ENCODE assay signal across 28 mouse cellular contexts in genomic region chr3:79539656-79540055, GRCm38 (mm10). TPM values are rescaled to one million over a fixed set of nuclear protein-coding genes. Genes with fewer than 3 reads are reported as not detected.
DNase-seq lines count a peak whose midpoint lies in the region; ATAC-seq and TF ChIP-seq lines count a peak whose summit lies in the region.
"Had no signal": no experiment of that assay in that cellular context is flagged by ENCODE, and none has a peak within 500 bp of the region (broad histone marks: within the 10 kb centered on the region; RNA-seq: fewer than 3 reads in every experiment).

No protein-coding gene starts in this region.

- TF ChIP-seq CTCF in MEL (IDR thresholded peaks at IDR 0.05 in 2 of 3, conservative IDR thresholded peaks at IDR 0.05 in 1 of 3; ENCODE audit: control insufficient read depth in 1 of 3, insufficient read depth in 1 of 3, low read depth in 2 of 3, low read length in 3 of 3, poor library complexity in 1 of 3, severe bottlenecking in 1 of 3), result no peak

- no peaks in the 10 kb centered on the region for H3K9me3 ChIP-seq in MEL (replicated peaks; ENCODE audit: insufficient read depth, low read length)
- H3K9me3 ChIP-seq in midbrain, embryonic 10.5 days (replicated peaks), result no peaks in the 10 kb centered on the region
- H3K9me3 ChIP-seq: embryonic facial prominence, embryonic 13.5 days; heart, embryonic 10.5 days; heart, embryonic 15.5 days; limb, embryonic 12.5 days; liver, embryonic 15.5 days; midbrain, embryonic 12.5 days; neural tube, embryonic 15.5 days; stomach, embryonic 15.5 days had no signal

- peak; percentile 76 for ATAC-seq in granulocyte monocyte progenitor cell, adult 5-6 weeks (replicated peaks; ENCODE audit: poor library complexity, severe bottlenecking)
- ATAC-seq in megakaryocyte progenitor cell, adult 5-6 weeks (replicated peaks; ENCODE audit: poor library complexity), result peak; percentile 44
- ATAC-seq: activated CD4-positive, CD25-positive, alpha-beta regulatory T cell, adult 4 months; forebrain, postnatal 0 days; hindbrain, embryonic 16.5 days had no signal

- H3K27me3 ChIP-seq in MEL (ENCODE audit: control insufficient read depth in 1 of 2, insufficient read depth in 2 of 2, low read length in 2 of 2), result no peaks in the 10 kb centered on the region
- H3K27me3 ChIP-seq in midbrain, embryonic 10.5 days (ENCODE audit: low read depth, poor library complexity, severe bottlenecking), result no peaks in the 10 kb centered on the region
- H3K27me3 ChIP-seq: embryonic facial prominence, embryonic 13.5 days; heart, embryonic 15.5 days; limb, embryonic 12.5 days; liver, embryonic 15.5 days; midbrain, embryonic 12.5 days; neural tube, embryonic 15.5 days; stomach, embryonic 15.5 days had no signal

- TF ChIP-seq POLR2A in MEL (IDR thresholded peaks at IDR 0.05; ENCODE audit: control insufficient read depth in 1 of 2, insufficient read depth in 1 of 2, low read depth in 1 of 2, low read length in 2 of 2, poor library complexity in 1 of 2), result no peak

- no peak for TF ChIP-seq EP300 in MEL (IDR thresholded peaks at IDR 0.05; ENCODE audit: low read depth in 1 of 2, low read length in 2 of 2)

- H3K4me3 ChIP-seq in MEL (ENCODE audit: control insufficient read depth in 1 of 2, insufficient read depth in 1 of 2, low read depth in 2 of 2, low read length in 2 of 2), result no peak overlapping the region
- no peak overlapping the region for H3K4me3 ChIP-seq in midbrain, embryonic 10.5 days
- H3K4me3 ChIP-seq: embryonic facial prominence, embryonic 13.5 days; erythroblast, embryonic 14.5 days; heart, embryonic 10.5 days; heart, embryonic 15.5 days; limb, embryonic 12.5 days; liver, embryonic 15.5 days; midbrain, embryonic 12.5 days; neural tube, embryonic 15.5 days; stomach, embryonic 15.5 days had no signal

- DNase-seq in layer of hippocampus, adult 9-11 months, result peak; percentile 64
- DNase-seq in layer of hippocampus, adult 11-12 months (ENCODE audit: low spot score), result no peak
- DNase-seq in MEL (ENCODE audit: low read depth, low spot score), result peak; percentile 52
- no peak for DNase-seq in midbrain, embryonic 10.5 days (ENCODE audit: low spot score)
- no peak for DNase-seq in yolk sac, embryonic 10.5 days (ENCODE audit: low spot score)
- DNase-seq in Muller cell, postnatal 12 days (ENCODE audit: inconsistent ontology term), result no peak
- DNase-seq: adrenal gland, adult 2 months; adrenal gland, postnatal 36 days; cerebellum, adult 8-10 months; cerebellum, postnatal 36 days; forebrain, postnatal 0 days; gastrocnemius, postnatal 10 days; kidney, adult 18-20 months; right cerebral cortex, postnatal 25 days had no signal

- peaks cover 23 to 46% of the 10 kb centered on the region in 2 experiments for H3K4me1 ChIP-seq in MEL (ENCODE audit: control insufficient read depth in 1 of 2, insufficient read depth in 2 of 2, low read length in 2 of 2)
- peaks cover 3% of the 10 kb centered on the region; the same call in 1 of the 2 replicates for H3K4me1 ChIP-seq in midbrain, embryonic 10.5 days
- H3K4me1 ChIP-seq: limb, embryonic 12.5 days; midbrain, embryonic 12.5 days; neural tube, embryonic 15.5 days; stomach, embryonic 15.5 days had no signal

- H3K9ac ChIP-seq in MEL (ENCODE audit: control insufficient read depth, low read depth, low read length, poor library complexity, severe bottlenecking), result no peak overlapping the region
- H3K9ac ChIP-seq: embryonic facial prominence, embryonic 13.5 days; forebrain, postnatal 0 days; heart, embryonic 15.5 days; limb, embryonic 12.5 days; liver, embryonic 15.5 days; midbrain, embryonic 12.5 days; neural tube, embryonic 15.5 days; stomach, embryonic 15.5 days had no signal

- no peak for TF ChIP-seq RAD21 in MEL (IDR thresholded peaks at IDR 0.05; ENCODE audit: low read depth, low read length)

- 0 out of 2 replicates have a peak overlapping the region, but pooled peaks have one; percentile 1 for H3K27ac ChIP-seq in MEL (ENCODE audit: control insufficient read depth, low read depth, low read length)
- H3K27ac ChIP-seq in midbrain, embryonic 10.5 days (replicated peaks), result no peak overlapping the region
- H3K27ac ChIP-seq: embryonic facial prominence, embryonic 13.5 days; heart, embryonic 10.5 days; heart, embryonic 15.5 days; kidney, postnatal 0 days; limb, embryonic 12.5 days; liver, embryonic 15.5 days; midbrain, embryonic 12.5 days; neural tube, embryonic 15.5 days; stomach, embryonic 15.5 days had no signal

- H3K79me2 ChIP-seq in MEL (ENCODE audit: control insufficient read depth, insufficient read depth, low read length, poor library complexity), result 0 out of 2 replicates have a peak, but pooled peaks cover under 1% of the 10 kb centered on the region

- H3K36me3 ChIP-seq in MEL (ENCODE audit: control insufficient read depth in 1 of 2, insufficient read depth in 2 of 2, low read length in 2 of 2), result peaks cover 0 to 40% of the 10 kb centered on the region in 2 experiments; a peak in 2 of 4 replicates
- no peaks in the 10 kb centered on the region for H3K36me3 ChIP-seq in midbrain, embryonic 10.5 days
- H3K36me3 ChIP-seq: embryonic facial prominence, embryonic 13.5 days; heart, embryonic 10.5 days; heart, embryonic 15.5 days; limb, embryonic 12.5 days; midbrain, embryonic 12.5 days; neural tube, embryonic 15.5 days; stomach, embryonic 15.5 days had no signal

TF ChIP-seq in MEL, 35 proteins besides CTCF, POLR2A, EP300 and RAD21:
- TF ChIP-seq CHD1 (IDR thresholded peaks at IDR 0.05; ENCODE audit: low read depth, low read length), result no peak
- TF ChIP-seq E2F4 (IDR thresholded peaks at IDR 0.05; ENCODE audit: borderline replicate concordance, low read depth, low read length), result no peak
- TF ChIP-seq UBTF (IDR thresholded peaks at IDR 0.05; ENCODE audit: borderline replicate concordance, insufficient read depth, low read depth, low read length), result no peak
- TF ChIP-seq GATA1 (IDR thresholded peaks at IDR 0.05; ENCODE audit: low read depth, low read length), result no peak
- no peak for TF ChIP-seq MYB (IDR thresholded peaks at IDR 0.05; ENCODE audit: low read depth, low read length)
- no peak for TF ChIP-seq TCF12 (IDR thresholded peaks at IDR 0.05; ENCODE audit: low read depth, low read length)
- TF ChIP-seq TBP (IDR thresholded peaks at IDR 0.05; ENCODE audit: low read depth, low read length), result no peak
- no peak for TF ChIP-seq SIN3A (IDR thresholded peaks at IDR 0.05; ENCODE audit: low read length)
- no peak for TF ChIP-seq GABPA (IDR thresholded peaks at IDR 0.05; ENCODE audit: low read depth, low read length)
- TF ChIP-seq NELFE (IDR thresholded peaks at IDR 0.05; ENCODE audit: low read depth, low read length), result no peak
- TF ChIP-seq SMC3 (IDR thresholded peaks at IDR 0.05; ENCODE audit: low read depth, low read length), result no peak
- TF ChIP-seq ELF1 (IDR thresholded peaks at IDR 0.05; ENCODE audit: low read depth, low read length), result no peak
- no peak for TF ChIP-seq MYC (IDR thresholded peaks at IDR 0.05; ENCODE audit: low read depth, low read length)
- no peak for TF ChIP-seq KAT2A (conservative IDR thresholded peaks at IDR 0.05; ENCODE audit: low read depth, low read length)
- no peak for TF ChIP-seq BHLHE40 (IDR thresholded peaks at IDR 0.05; ENCODE audit: borderline replicate concordance, low read depth, low read length)
- TF ChIP-seq JUND (IDR thresholded peaks at IDR 0.05; ENCODE audit: low read depth, low read length), result no peak
- no peak for TF ChIP-seq MAFK (IDR thresholded peaks at IDR 0.05; ENCODE audit: borderline replicate concordance, low read depth, low read length)

RNA-seq across cellular contexts. Expression of gene Fnip2, which starts 27.9 kb away (rescaled TPM):
- total RNA-seq in MEL (2012; rRNA removed), result 9.6 and 11.0 TPM in 2 replicates
- 10 to 100 TPM; 10.4 to 65.8 TPM for polyA plus RNA-seq in MEL (2012; ENCODE audit: insufficient read depth in 1 of 2, insufficient read length in 2 of 2, low read depth in 1 of 2, low replicate concordance in 2 of 2, missing spikeins in 1 of 2)
- total RNA-seq in granulocyte monocyte progenitor cell, adult 5-6 weeks (2014; fragmentation: Nextera tagmentation), result 13.1 and 13.2 TPM in 2 replicates
- 6.3 TPM in 2 replicates for total RNA-seq in granulocyte monocyte progenitor cell, adult 5-6 weeks (2017)
- total RNA-seq in megakaryocyte progenitor cell, adult 5-6 weeks (2015), result 8.0 and 11.2 TPM in 2 replicates
- total RNA-seq in megakaryocyte progenitor cell, adult 5-6 weeks (2017), result 7.1 and 7.8 TPM in 2 replicates
- polyA plus RNA-seq in midbrain, embryonic 10.5 days (2016; fragmentation: Nextera tagmentation; extraction: Ambion mirVana), result 4.3 and 4.4 TPM in 2 replicates

RNA-seq across cellular contexts. Expression of gene Ppid, which starts 51.5 kb away (rescaled TPM):
- 251 and 254 TPM in 2 replicates for total RNA-seq in MEL (2012; rRNA removed)
- polyA plus RNA-seq in MEL (2012; ENCODE audit: insufficient read depth in 1 of 2, insufficient read length in 2 of 2, low read depth in 1 of 2, low replicate concordance in 2 of 2, missing spikeins in 1 of 2), result 100 to 1,000 TPM in 1 of 2 experiments, not detected in 1; 203 TPM
- 131 and 212 TPM in 2 replicates for total RNA-seq in granulocyte monocyte progenitor cell, adult 5-6 weeks (2014; fragmentation: Nextera tagmentation)
- 358 and 378 TPM in 2 replicates for total RNA-seq in granulocyte monocyte progenitor cell, adult 5-6 weeks (2017)
- total RNA-seq in megakaryocyte progenitor cell, adult 5-6 weeks (2015), result 216 and 234 TPM in 2 replicates
- 271 and 360 TPM in 2 replicates for total RNA-seq in megakaryocyte progenitor cell, adult 5-6 weeks (2017)
- 197 and 224 TPM in 2 replicates for polyA plus RNA-seq in midbrain, embryonic 10.5 days (2016; fragmentation: Nextera tagmentation; extraction: Ambion mirVana)

Comparison
In these comparisons a context has a peak if more than half of its experiments do, and no peak if none do; other contexts are left out.
1. DNase-seq: peak in layer of hippocampus, adult 9-11 months (single experiment) and MEL (single experiment); none in layer of hippocampus, adult 11-12 months (single experiment), midbrain, embryonic 10.5 days (single experiment), yolk sac, embryonic 10.5 days (single experiment) and Muller cell, postnatal 12 days (single experiment).